Mouse (Mus musculus) forebrain, embryonic 10.5 days (tissue): ENCODE results near the gene Slk. TPM values are rescaled to one million over a fixed set of nuclear protein-coding genes. Genes with fewer than 3 reads are reported as not detected.
A peak's percentile ranks its signal among the peaks of the same experiment; 100 is the strongest.

Experiments
- DNase-seq: peaks from one replicate; pipeline ENCODE4 v3.0.0-alpha.2; 2017; ENCODE audit warnings: low spot score; ENCODE audit errors: extremely low spot score
- H3K27ac ChIP-seq: fragments of 300-500 bp; sonication (generic); 2 replicates; pipeline ENCODE4 v1.5.1; 2016; ENCODE audit warnings: mild to moderate bottlenecking
- H3K27me3 ChIP-seq: fragments of 300-500 bp; sonication (generic); 2 replicates; pipeline ENCODE4 v1.6.1; 2016; ENCODE audit warnings: mild to moderate bottlenecking; ENCODE audit not compliant: poor library complexity, severe bottlenecking
- H3K36me3 ChIP-seq: fragments of 300-500 bp; sonication (generic); replicated peaks from 2 replicates; pipeline ENCODE4 v1.6.1; 2016; ENCODE audit warnings: mild to moderate bottlenecking, moderate library complexity
- H3K4me1 ChIP-seq: fragments of 300-500 bp; sonication (generic); 2 replicates; pipeline ENCODE4 v1.6.1; 2016
- H3K4me3 ChIP-seq: fragments of 300-500 bp; sonication (generic); 2 replicates; pipeline ENCODE4 v1.5.1; 2016; ENCODE audit warnings: mild to moderate bottlenecking, moderate library complexity
- H3K9me3 ChIP-seq: fragments of 300-500 bp; sonication (generic); 2 replicates; pipeline ENCODE4 v1.6.1; 2016; ENCODE audit warnings: mild to moderate bottlenecking, moderate library complexity
- WGBS: fragments of 180-500 bp; shearing (Covaris S2); methylation state at CpG from one replicate; pipeline ENCODE4 v1.1.7; 2016; 5-methylcytosine and 5-hydroxymethylcytosine counted together
- polyA plus RNA-seq: library from polyadenylated mRNA; unstranded; fragments of >200 nt; fragmentation: Nextera tagmentation; extraction: Ambion mirVana; gene quantifications from 2 replicates; pipeline ENCODE4 v1.2.1, GENCODE M21; 2016

Gene Slk
- polyA plus RNA-seq, 1 experiment from 2014 or later: 10.3 TPM

DNA sequence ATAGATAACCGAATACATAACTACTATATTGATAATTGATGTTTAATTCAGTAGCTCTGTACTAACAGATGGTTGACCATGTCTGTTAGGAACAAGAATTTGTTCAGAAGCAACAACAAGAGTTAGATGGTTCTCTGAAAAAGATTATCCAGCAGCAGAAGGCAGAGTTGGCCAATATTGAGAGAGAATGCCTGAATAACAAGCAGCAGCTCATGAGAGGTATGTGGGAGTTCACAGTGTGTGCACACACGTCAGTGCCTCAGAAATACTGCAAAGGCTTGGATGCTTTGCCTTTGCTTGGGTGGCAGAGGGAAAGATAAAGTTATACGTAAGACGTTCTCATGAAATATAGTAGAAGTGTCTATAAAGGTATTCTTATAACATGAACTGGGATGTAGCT is 55.9 kb downstream of the Slk start:
- 94% methylated on average over 4 of the region's 4 CpGs for WGBS

DNA sequence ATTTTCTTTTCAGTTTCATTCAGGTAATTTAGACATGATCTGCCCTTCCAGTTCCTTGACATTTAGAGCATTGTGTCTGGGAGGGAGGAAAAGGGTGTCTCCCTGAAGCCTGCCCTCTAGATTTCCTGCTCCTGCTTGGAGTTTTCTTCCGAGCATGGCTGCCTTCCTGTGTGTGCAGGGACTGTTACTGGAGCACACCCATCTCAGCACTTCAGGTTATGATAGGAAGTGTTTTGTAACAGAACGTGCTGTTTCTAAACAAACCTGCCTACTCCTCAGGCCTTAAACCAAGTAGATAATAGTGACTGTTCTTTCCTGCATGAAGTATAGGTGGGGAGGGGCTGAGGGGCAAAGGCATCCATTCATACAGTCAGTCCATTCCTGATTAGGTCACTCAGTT is 64.4 kb downstream of the Slk start:
- H3K27me3 ChIP-seq: no peaks in the 10 kb centered on the region
- H3K4me3 ChIP-seq: no peak overlapping the region
- H3K27ac ChIP-seq: no peak overlapping the region
- DNase-seq: no peak
- peaks cover 8% of the 10 kb centered on the region; the same call in 1 of the 2 replicates for H3K4me1 ChIP-seq
- 75% methylated on average over 2 of the region's 2 CpGs for WGBS
- H3K36me3 ChIP-seq: peaks cover 73% of the 10 kb centered on the region
- no peaks in the 10 kb centered on the region for H3K9me3 ChIP-seq

More for the DNA sequence above, 55.9 kb downstream of the Slk start:
- Histone ChIP-seq H3K27me3 (no peaks in the 10 kb centered on the region), H3K4me1 (no peaks in the 10 kb centered on the region), H3K4me3 (no peak overlapping the region), H3K36me3 (peaks cover 56% of the 10 kb centered on the region), H3K9me3 (no peaks in the 10 kb centered on the region), H3K27ac (no peak overlapping the region)
- no peak for DNase-seq

DNA sequence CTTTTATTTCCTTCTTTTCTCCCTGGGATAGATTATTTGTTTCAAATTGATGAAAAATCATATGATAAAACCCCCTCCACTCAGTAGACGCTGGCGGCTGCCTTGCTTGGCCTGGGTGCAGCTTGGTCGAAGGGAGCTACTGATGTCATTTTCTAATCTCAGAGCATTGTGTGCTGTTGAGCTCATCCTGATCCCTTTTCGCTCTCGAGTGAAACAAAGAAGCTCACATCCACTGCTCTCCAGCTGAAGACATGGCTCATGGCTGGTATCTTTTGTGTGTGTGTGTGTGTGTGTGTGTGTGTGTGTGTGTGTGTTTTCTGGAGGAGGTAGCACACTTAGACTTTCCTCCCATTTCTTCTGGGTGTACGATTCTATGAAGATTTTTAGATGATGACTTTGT is 66.1 kb downstream of the Slk start:
- peaks cover 8% of the 10 kb centered on the region; the same call in 1 of the 2 replicates for H3K4me1 ChIP-seq
- H3K27ac ChIP-seq: 0 out of 2 replicates have a peak overlapping the region, but pooled peaks have one; percentile 26
- DNase-seq: no peak
- peaks cover 56% of the 10 kb centered on the region for H3K36me3 ChIP-seq
- H3K4me3 ChIP-seq: no peak overlapping the region
- H3K9me3 ChIP-seq: no peaks in the 10 kb centered on the region
- 68% methylated on average over 6 of the region's 6 CpGs for WGBS
- no peaks in the 10 kb centered on the region for H3K27me3 ChIP-seq

DNA sequence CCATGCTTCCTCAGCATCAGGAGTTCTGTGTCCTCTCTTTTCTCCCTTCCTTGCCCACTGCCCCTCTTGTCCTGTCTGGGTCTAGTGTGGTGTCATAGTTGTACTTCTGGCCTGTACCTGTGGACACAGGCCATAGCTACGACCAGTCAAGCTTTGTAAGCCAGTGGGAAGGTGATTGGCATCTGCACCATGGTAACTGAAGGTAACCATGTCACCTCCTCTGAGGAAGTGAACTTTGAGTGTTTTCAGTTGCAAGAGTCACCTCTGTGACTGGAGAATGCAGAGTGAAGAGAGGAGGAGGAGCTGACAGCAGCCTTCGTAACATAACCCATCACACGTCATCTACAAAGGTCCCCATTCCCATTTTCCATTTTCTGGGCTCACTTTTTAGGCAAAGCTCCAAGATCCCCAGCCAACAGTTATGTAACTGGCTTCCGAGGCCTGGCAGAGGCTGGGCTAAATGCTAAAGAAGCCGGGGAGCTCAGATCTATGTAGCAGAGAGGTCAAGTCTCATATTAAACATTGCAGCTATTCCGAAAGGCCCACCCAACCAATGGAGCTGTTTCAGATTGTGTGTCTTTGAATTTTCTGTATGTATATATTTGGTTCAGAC is 67.1 kb downstream of the Slk start:
- WGBS: 91% methylated on average over 6 of the region's 6 CpGs
- Histone ChIP-seq H3K9me3 (no peaks in the 10 kb centered on the region), H3K27me3 (no peaks in the 10 kb centered on the region), H3K4me1 (peaks cover 8% of the 10 kb centered on the region; the same call in 1 of the 2 replicates), H3K4me3 (no peak overlapping the region), H3K36me3 (peaks cover 46% of the 10 kb centered on the region), H3K27ac (no peak overlapping the region)
- DNase-seq: no peak

DNA sequence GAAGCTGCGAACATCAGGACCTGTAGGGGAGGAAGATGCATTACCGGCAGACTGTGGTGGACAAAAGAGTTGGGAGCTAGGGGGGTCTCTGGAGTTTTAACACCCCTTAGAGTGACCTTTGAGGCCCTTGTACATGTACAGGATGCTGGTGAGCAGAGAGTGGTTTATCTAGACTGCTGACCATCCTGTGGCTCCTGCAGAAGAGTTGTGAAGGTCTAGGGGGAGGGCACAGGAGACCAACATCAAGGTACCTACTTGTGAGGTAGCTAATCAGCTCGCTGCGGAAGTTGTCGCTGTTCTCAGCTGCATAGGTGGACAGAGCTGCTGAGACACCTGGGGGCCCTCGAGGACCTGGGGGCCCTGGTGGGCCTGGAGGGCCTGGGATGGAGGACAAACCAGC is 69.6 kb downstream of the Slk start:
- Histone ChIP-seq H3K9me3 (no peaks in the 10 kb centered on the region), H3K27ac (no peak overlapping the region), H3K4me3 (no peak overlapping the region), H3K4me1 (peaks cover 7% of the 10 kb centered on the region; the same call in 1 of the 2 replicates), H3K27me3 (no peaks in the 10 kb centered on the region), H3K36me3 (peaks cover 28% of the 10 kb centered on the region)
- DNase-seq: peak; percentile 9
- 94% methylated on average over 6 of the region's 6 CpGs for WGBS

DNA sequence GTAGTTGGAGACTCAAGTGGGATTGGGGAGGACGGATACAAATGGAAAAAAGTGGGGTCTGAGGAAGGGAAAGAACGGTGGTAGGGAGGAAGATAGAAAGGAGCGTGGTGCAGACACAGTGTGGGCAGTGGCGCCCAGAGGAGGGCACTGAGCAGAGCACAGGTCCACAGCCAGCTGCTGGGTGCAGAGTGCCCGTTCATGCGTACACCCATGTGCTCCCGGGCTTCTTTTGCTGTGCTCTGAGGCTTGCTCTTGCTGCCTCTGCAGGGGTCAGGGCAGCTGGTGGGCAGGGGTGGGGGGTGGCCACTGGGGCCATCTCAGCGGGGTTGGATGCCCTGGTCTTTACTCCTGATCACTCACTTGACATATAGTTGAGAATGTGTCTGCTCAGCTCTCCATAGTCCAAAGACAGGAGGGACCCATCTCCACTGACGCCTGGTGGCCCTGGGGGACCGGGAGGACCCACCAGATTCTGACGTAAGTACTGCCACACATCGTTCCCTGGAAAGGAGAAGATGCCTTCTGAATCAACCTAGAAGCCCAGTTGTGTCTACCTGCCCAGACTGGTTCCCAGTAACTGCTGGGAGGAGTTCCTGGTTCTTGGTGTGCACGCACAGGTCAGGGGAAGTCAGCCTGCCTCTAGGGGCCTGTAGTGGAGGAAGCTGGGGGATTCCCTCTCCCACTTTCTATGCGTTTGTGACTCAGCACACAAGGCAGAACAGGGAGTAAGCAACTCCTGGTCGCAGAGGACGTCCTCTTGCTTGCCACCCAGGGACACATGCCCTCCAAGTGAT is 71.1 kb downstream of the Slk start:
- Histone ChIP-seq H3K9me3 (no peaks in the 10 kb centered on the region), H3K27ac (no peak overlapping the region; the same call in 1 of the 2 replicates), H3K4me3 (no peak overlapping the region), H3K36me3 (peaks cover 19% of the 10 kb centered on the region), H3K27me3 (no peaks in the 10 kb centered on the region), H3K4me1 (peaks cover 4% of the 10 kb centered on the region)
- 92% methylated on average over 16 of the region's 16 CpGs for WGBS
- DNase-seq: peak; percentile 13

DNA sequence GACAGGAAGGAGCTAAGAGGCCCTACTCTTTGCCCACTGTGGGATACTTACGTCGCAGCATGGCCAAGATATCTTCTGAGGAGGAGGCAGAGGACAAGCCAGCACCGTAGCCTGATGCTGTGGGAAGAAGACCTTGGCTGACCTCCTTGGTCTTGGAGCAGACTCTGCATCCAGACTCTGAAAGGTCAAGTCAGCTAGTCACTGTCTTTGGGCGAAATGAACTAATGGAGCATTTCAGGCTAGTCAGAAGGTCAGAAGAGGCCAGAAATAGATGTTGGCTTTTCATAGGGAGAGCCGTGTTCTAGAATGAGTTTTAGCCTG is 71.6 kb downstream of the Slk start:
- Histone ChIP-seq H3K4me1 (peaks cover 7% of the 10 kb centered on the region), H3K27ac (no peak overlapping the region; the same call in 1 of the 2 replicates), H3K4me3 (no peak overlapping the region), H3K9me3 (no peaks in the 10 kb centered on the region), H3K36me3 (peaks cover 18% of the 10 kb centered on the region), H3K27me3 (no peaks in the 10 kb centered on the region)
- 93% methylated on average over 5 of the region's 5 CpGs for WGBS
- DNase-seq: no peak

DNA sequence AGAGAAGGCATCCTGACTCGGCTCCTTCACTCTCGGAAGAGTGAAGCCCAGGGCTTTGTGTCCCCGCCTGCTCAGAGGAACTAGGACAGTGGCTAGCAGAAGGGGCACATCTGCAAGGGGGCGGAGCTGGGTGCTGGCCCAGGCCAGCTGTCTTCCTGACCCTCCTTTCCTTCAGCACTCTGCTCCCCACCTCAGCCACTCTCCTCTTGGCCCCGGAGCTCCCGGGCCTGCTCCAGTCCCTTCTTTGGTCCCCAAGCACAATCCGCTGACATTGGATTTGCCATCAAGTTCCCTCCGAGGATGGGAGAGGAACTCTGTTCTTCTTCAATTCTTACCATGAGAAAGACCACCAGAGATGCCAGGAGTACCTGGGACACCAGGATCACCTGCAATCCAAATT is 72.8 kb downstream of the Slk start:
- peak overlapping the region; percentile 15; the same call in 1 of the 2 replicates for H3K27ac ChIP-seq
- DNase-seq: no peak
- peaks cover 9% of the 10 kb centered on the region for H3K36me3 ChIP-seq
- H3K4me1 ChIP-seq: peaks cover 16% of the 10 kb centered on the region
- H3K9me3 ChIP-seq: no peaks in the 10 kb centered on the region
- WGBS: 83% methylated on average over 8 of the region's 8 CpGs
- no peaks in the 10 kb centered on the region for H3K27me3 ChIP-seq
- no peak overlapping the region for H3K4me3 ChIP-seq

DNA sequence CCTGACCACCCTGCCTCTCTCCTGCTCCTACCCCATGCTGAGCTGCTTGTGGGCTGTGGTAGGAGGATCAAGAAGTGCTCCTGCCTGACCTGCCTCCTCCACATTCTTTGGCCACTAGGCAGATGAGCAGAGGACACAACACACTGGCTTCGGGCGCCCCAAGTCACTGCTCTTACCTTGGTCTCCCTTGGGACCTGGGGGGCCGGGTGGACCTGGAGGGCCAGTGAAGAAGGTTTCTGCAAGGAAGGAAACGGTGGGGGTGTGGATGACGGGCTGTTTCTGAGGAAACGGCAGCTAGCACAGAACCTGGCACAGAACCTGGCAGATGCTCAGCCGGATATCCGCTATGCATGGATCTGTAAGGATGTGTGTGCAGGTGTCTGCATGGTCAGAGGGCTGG is 73.7 kb downstream of the Slk start:
- H3K9me3 ChIP-seq: no peaks in the 10 kb centered on the region
- no peaks in the 10 kb centered on the region for H3K27me3 ChIP-seq
- H3K27ac ChIP-seq: no peak overlapping the region
- 90% methylated on average over 8 of the region's 8 CpGs for WGBS
- peaks cover 23% of the 10 kb centered on the region for H3K4me1 ChIP-seq
- no peak overlapping the region for H3K4me3 ChIP-seq
- no peak for DNase-seq
- 0 out of 2 replicates have a peak, but pooled peaks cover 2% of the 10 kb centered on the region for H3K36me3 ChIP-seq

DNA sequence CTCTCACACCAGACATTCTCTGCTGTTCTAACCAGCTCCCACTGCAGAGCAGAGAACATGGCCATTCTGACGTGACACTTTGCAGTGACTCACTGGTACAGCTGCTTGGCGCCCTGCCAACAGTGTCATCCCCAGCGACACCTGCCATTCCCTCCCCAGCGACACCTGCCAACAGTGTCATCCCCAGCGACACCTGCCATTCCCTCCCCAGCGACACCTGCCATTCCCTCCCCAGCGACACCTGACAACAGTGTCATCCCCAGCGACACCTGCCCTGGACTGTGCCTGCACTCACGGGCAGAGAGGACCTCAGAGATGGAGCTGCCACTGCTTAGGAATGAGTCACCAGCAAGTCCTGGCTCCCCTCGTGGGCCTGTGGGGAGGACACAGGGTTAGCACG is 75.4 kb downstream of the Slk start:
- Histone ChIP-seq H3K27me3 (no peaks in the 10 kb centered on the region), H3K4me3 (no peak overlapping the region), H3K27ac (no peak overlapping the region; the same call in 1 of the 2 replicates), H3K9me3 (no peaks in the 10 kb centered on the region), H3K4me1 (peaks cover 36% of the 10 kb centered on the region), H3K36me3 (no peaks in the 10 kb centered on the region)
- no peak for DNase-seq
- WGBS: 87% methylated on average over 11 of the region's 11 CpGs

DNA sequence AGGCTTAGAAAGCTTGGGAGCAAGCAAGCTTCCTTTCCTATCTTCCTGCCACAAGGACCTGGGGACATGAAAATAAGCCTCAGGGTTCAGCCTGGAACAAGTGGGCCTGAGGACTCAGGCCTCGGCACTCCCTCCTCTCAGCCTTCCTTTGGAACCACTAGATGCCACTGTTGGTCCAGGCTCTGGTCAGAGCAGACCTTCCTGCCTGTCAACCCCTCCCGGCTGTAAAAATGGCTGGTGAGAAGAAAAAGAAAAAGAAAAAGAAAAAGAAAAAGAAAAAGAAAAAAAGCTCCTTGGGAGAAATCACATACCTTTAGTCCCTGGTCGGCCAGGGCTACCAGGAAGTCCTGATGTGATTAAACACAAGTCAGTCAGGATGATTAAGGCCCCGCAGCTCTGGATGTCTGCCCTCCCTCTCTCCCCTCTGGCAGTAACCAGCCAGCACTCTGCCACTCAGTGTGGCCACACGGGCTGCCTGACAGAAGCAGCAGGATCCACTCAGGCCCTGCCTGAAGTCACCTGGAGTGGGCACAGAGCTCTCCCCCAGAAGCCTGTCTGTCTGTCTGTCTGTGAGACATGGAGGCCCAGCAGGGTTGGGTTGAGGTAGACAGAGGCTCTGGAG is 79.5 kb downstream of the Slk start:
- peak overlapping the region; percentile 77 for H3K27ac ChIP-seq
- 31% methylated on average over 5 of the region's 5 CpGs for WGBS

DNA sequence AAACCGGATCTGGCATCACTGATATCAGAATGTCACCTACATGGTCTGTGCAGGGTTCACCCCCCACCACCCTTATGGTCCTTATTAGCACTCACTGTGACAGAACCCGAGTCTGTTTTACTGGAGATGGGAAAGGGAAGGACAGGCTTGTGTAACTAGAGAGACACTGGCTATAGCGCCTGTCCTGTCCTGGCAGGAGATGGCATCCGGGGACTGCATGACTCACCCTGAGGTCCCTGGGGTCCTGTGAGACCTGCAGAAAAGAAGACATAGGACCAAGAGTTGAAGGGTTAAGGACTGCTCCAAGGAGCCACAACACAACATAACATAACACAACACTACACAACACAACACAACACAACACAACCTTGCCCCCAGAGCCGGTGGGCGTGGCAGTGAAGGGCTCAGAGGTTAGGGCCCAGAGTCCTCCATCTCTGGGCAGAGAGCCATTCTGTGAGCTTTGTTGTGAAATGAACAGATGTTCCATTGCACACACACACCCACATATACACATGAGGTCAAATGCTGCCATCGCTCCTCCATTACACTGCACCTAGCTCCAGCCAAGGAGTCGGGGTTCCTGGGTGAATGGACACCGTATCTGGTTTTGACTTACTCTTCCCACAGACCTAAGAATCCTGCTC is 80.4 kb downstream of the Slk start:
- DNase-seq: no peak
- WGBS: 89% methylated on average over 9 of the region's 9 CpGs

More for the DNA sequence above, 79.5 kb downstream of the Slk start:
- peak; percentile 43 for DNase-seq
- peaks cover 36% of the 10 kb centered on the region for H3K4me1 ChIP-seq
- H3K36me3 ChIP-seq: no peaks in the 10 kb centered on the region
- no peak overlapping the region for H3K4me3 ChIP-seq
- H3K9me3 ChIP-seq: no peaks in the 10 kb centered on the region
- no peaks in the 10 kb centered on the region for H3K27me3 ChIP-seq

More for the DNA sequence above, 80.4 kb downstream of the Slk start:
- H3K27me3 ChIP-seq: no peaks in the 10 kb centered on the region
- H3K36me3 ChIP-seq: no peaks in the 10 kb centered on the region
- no peak overlapping the region for H3K4me3 ChIP-seq
- no peaks in the 10 kb centered on the region for H3K9me3 ChIP-seq
- peak overlapping the region; percentile 77 for H3K27ac ChIP-seq
- peaks cover 36% of the 10 kb centered on the region for H3K4me1 ChIP-seq
